Mouse (Mus musculus) erythroblast, embryonic 14.5 days (primary cell): Measurements from ENCODE around the gene Tbcd.

Experiments used
- GATA1 ChIP-seq: IDR thresholded peaks from 2 replicates; pipeline ENCODE4 v1.6.1; 2012; ENCODE audit warnings: low read length, inconsistent platforms, mixed read lengths
- TAL1 ChIP-seq: IDR thresholded peaks from 3 replicates; pipeline ENCODE4 v1.6.1; 2012; ENCODE audit warnings: low read length, inconsistent platforms, mixed read lengths

- no peak for TF ChIP-seq TAL1
- no peak for TF ChIP-seq GATA1
These were observed 198.9 kb downstream of the Tbcd start for GRCm38 (mm10) chr11:121650668-121651067.
